Mouse (Mus musculus): ENCODE measurements around the gene Slc25a43. TPM values are rescaled to one million over a fixed set of nuclear protein-coding genes. Genes with fewer than 3 reads are reported as not detected.

The Slc25a43 gene
- polyA plus RNA-seq, 1 experiment: 5.2 TPM

- Histone ChIP-seq H3K9me3 (replicated peaks; ENCODE audit: control insufficient read depth, insufficient read depth, low read length, poor library complexity, severe bottlenecking) (no peaks in the 10 kb centered on the region), H3K4me1 (ENCODE audit: control insufficient read depth, insufficient read depth, low read length) (no peaks in the 10 kb centered on the region), H3K4me3 (ENCODE audit: low read depth, low read length) (no peak overlapping the region), H3K27me3 (ENCODE audit: control insufficient read depth, insufficient read depth, low read length, poor library complexity, severe bottlenecking) (no peaks in the 10 kb centered on the region), H3K9ac (ENCODE audit: low read depth, poor library complexity, severe bottlenecking) (no peak overlapping the region), H3K27ac (ENCODE audit: insufficient read depth, low read length) (no peak overlapping the region), H3K36me3 (ENCODE audit: control insufficient read depth, insufficient read depth, low read length, poor library complexity, severe bottlenecking) (no peaks in the 10 kb centered on the region)
- TF ChIP-seq EP300 (IDR thresholded peaks at IDR 0.05; ENCODE audit: insufficient read depth, low read depth, low read length) (no peak), POLR2A (IDR thresholded peaks at IDR 0.05; ENCODE audit: insufficient read depth, low read length) (no peak), CTCF (IDR thresholded peaks at IDR 0.05; ENCODE audit: low read depth, low read length) (no peak)
These were observed 3.3 kb downstream of the Slc25a43 start for GRCm38 (mm10) chrX:36746789-36747188.

GRCm38 (mm10) chrX:36748573-36748972 is 5.1 kb downstream of the Slc25a43 start:
- H3K36me3 ChIP-seq (ENCODE audit: control insufficient read depth, insufficient read depth, low read length, poor library complexity, severe bottlenecking): no peaks in the 10 kb centered on the region
- no peaks in the 10 kb centered on the region for H3K4me1 ChIP-seq (ENCODE audit: control insufficient read depth, insufficient read depth, low read length)
- no peak for TF ChIP-seq POLR2A (IDR thresholded peaks at IDR 0.05; ENCODE audit: insufficient read depth, low read length)
- TF ChIP-seq EP300 (IDR thresholded peaks at IDR 0.05; ENCODE audit: insufficient read depth, low read depth, low read length): no peak
- H3K4me3 ChIP-seq (ENCODE audit: low read depth, low read length): no peak overlapping the region
- H3K9me3 ChIP-seq (replicated peaks; ENCODE audit: control insufficient read depth, insufficient read depth, low read length, poor library complexity, severe bottlenecking): no peaks in the 10 kb centered on the region
- no peak overlapping the region for H3K9ac ChIP-seq (ENCODE audit: low read depth, poor library complexity, severe bottlenecking)
- no peak overlapping the region for H3K27ac ChIP-seq (ENCODE audit: insufficient read depth, low read length)
- H3K27me3 ChIP-seq (ENCODE audit: control insufficient read depth, insufficient read depth, low read length, poor library complexity, severe bottlenecking): no peaks in the 10 kb centered on the region

- Histone ChIP-seq H3K4me3 (ENCODE audit: low read depth, low read length) (no peak overlapping the region), H3K27me3 (ENCODE audit: control insufficient read depth, insufficient read depth, low read length, poor library complexity, severe bottlenecking) (no peaks in the 10 kb centered on the region), H3K4me1 (ENCODE audit: control insufficient read depth, insufficient read depth, low read length) (no peaks in the 10 kb centered on the region), H3K27ac (ENCODE audit: insufficient read depth, low read length) (no peak overlapping the region), H3K9ac (ENCODE audit: low read depth, poor library complexity, severe bottlenecking) (no peak overlapping the region), H3K36me3 (ENCODE audit: control insufficient read depth, insufficient read depth, low read length, poor library complexity, severe bottlenecking) (no peaks in the 10 kb centered on the region), H3K9me3 (replicated peaks; ENCODE audit: control insufficient read depth, insufficient read depth, low read length, poor library complexity, severe bottlenecking) (no peaks in the 10 kb centered on the region)
- TF ChIP-seq CTCF (IDR thresholded peaks at IDR 0.05; ENCODE audit: low read depth, low read length) (no peak), POLR2A (IDR thresholded peaks at IDR 0.05; ENCODE audit: insufficient read depth, low read length) (no peak)
These were observed 5.9 kb downstream of the Slc25a43 start for GRCm38 (mm10) chrX:36749281-36749785.

GRCm38 (mm10) chrX:36750591-36750990 is 7.1 kb downstream of the Slc25a43 start:
- H3K4me3 ChIP-seq (ENCODE audit: low read depth, low read length): no peak overlapping the region
- H3K4me1 ChIP-seq (ENCODE audit: control insufficient read depth, insufficient read depth, low read length): no peaks in the 10 kb centered on the region
- no peak for TF ChIP-seq POLR2A (IDR thresholded peaks at IDR 0.05; ENCODE audit: insufficient read depth, low read length)
- no peaks in the 10 kb centered on the region for H3K9me3 ChIP-seq (replicated peaks; ENCODE audit: control insufficient read depth, insufficient read depth, low read length, poor library complexity, severe bottlenecking)
- H3K27me3 ChIP-seq (ENCODE audit: control insufficient read depth, insufficient read depth, low read length, poor library complexity, severe bottlenecking): no peaks in the 10 kb centered on the region
- no peak overlapping the region for H3K27ac ChIP-seq (ENCODE audit: insufficient read depth, low read length)
- no peaks in the 10 kb centered on the region for H3K36me3 ChIP-seq (ENCODE audit: control insufficient read depth, insufficient read depth, low read length, poor library complexity, severe bottlenecking)
- H3K9ac ChIP-seq (ENCODE audit: low read depth, poor library complexity, severe bottlenecking): no peak overlapping the region

GRCm38 (mm10) chrX:36752586-36752985 is 9.1 kb downstream of the Slc25a43 start:
- Histone ChIP-seq H3K9ac (ENCODE audit: low read depth, poor library complexity, severe bottlenecking) (no peak overlapping the region), H3K36me3 (ENCODE audit: control insufficient read depth, insufficient read depth, low read length, poor library complexity, severe bottlenecking) (no peaks in the 10 kb centered on the region), H3K4me1 (ENCODE audit: control insufficient read depth, insufficient read depth, low read length) (no peaks in the 10 kb centered on the region), H3K9me3 (replicated peaks; ENCODE audit: control insufficient read depth, insufficient read depth, low read length, poor library complexity, severe bottlenecking) (no peaks in the 10 kb centered on the region), H3K27me3 (ENCODE audit: control insufficient read depth, insufficient read depth, low read length, poor library complexity, severe bottlenecking) (no peaks in the 10 kb centered on the region), H3K4me3 (ENCODE audit: low read depth, low read length) (no peak overlapping the region), H3K27ac (ENCODE audit: insufficient read depth, low read length) (no peak overlapping the region)
- no peak for TF ChIP-seq POLR2A (IDR thresholded peaks at IDR 0.05; ENCODE audit: insufficient read depth, low read length)
- TF ChIP-seq CTCF (IDR thresholded peaks at IDR 0.05; ENCODE audit: low read depth, low read length): no peak
- no peak for TF ChIP-seq EP300 (IDR thresholded peaks at IDR 0.05; ENCODE audit: insufficient read depth, low read depth, low read length)

GRCm38 (mm10) chrX:36757796-36758472 is 14.5 kb downstream of the Slc25a43 start:
- Histone ChIP-seq H3K36me3 (ENCODE audit: control insufficient read depth, insufficient read depth, low read length, poor library complexity, severe bottlenecking) (no peaks in the 10 kb centered on the region), H3K4me1 (ENCODE audit: control insufficient read depth, insufficient read depth, low read length) (no peaks in the 10 kb centered on the region), H3K27ac (ENCODE audit: insufficient read depth, low read length) (no peak overlapping the region), H3K4me3 (ENCODE audit: low read depth, low read length) (no peak overlapping the region), H3K9ac (ENCODE audit: low read depth, poor library complexity, severe bottlenecking) (no peak overlapping the region), H3K27me3 (ENCODE audit: control insufficient read depth, insufficient read depth, low read length, poor library complexity, severe bottlenecking) (no peaks in the 10 kb centered on the region), H3K9me3 (replicated peaks; ENCODE audit: control insufficient read depth, insufficient read depth, low read length, poor library complexity, severe bottlenecking) (no peaks in the 10 kb centered on the region)
- TF ChIP-seq EP300 (IDR thresholded peaks at IDR 0.05; ENCODE audit: insufficient read depth, low read depth, low read length) (no peak), CTCF (IDR thresholded peaks at IDR 0.05; ENCODE audit: low read depth, low read length) (no peak), POLR2A (IDR thresholded peaks at IDR 0.05; ENCODE audit: insufficient read depth, low read length) (no peak)
